Mouse (Mus musculus): ENCODE measurements around the gene Gpatch8. TPM values are rescaled to one million over a fixed set of nuclear protein-coding genes. Genes with fewer than 3 reads are reported as not detected.

Gpatch8 gene
- total and polyA plus RNA-seq, 3 experiments, result 17.9 to 29.7 (median 25.8) TPM

DNA sequence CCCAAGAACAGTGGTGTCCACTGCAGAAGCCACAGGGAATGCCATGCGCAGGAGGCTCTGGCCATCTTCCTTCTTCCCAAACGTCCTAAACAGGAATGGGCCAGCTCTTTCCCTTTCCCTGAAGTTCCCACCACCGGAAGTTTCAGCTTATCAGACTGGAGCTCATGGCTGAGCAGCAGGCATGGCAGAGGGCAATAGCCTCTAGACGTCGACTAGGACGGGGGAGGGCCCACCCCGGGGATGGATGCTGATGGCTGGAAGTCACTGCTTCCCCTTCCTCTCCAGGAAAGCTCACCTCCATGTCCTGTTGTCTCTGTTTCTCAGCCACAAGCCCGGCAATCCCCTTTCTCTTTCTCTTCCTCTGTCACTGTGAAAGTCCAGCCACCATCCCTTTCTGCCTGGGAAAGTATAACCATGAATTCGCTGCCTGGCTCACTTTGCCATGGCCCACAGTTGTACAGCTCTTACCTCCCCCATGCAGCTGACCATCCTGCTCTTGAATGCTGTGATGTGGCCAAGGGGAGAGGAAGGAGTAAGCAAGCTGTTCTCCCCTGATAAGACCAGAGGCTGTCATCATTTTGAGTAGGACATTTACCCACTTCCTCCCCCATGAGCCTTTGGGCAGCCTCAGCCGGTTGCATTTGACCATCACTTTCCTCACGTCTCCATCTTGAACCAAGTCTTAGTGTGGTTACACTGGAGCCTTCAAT, 86.4 kb downstream of the Gpatch8 start, which contains the start of gene Itga2b:
Itga2b (minus strand) TSS at position 475 of the 710 bp plus-strand sequence.
- Histone ChIP-seq H3K9ac (ENCODE audit: control insufficient read depth, low read depth, low read length, poor library complexity, severe bottlenecking) (peak within 1 kb of the TSS; percentile 41), H3K27ac (ENCODE audit: control insufficient read depth, low read depth, low read length) (peak within 1 kb of the TSS; percentile 85), H3K9me3 (replicated peaks; ENCODE audit: insufficient read depth, low read length) (no peaks in the 10 kb centered on the region), H3K27me3 (ENCODE audit: control insufficient read depth in 1 of 2, insufficient read depth in 2 of 2, low read length in 2 of 2) (no peaks in the 10 kb centered on the region), H3K4me1 (ENCODE audit: control insufficient read depth in 1 of 2, insufficient read depth in 2 of 2, low read length in 2 of 2) (peaks cover 16 to 37% of the 10 kb centered on the region in 2 experiments), H3K36me3 (ENCODE audit: control insufficient read depth in 1 of 2, insufficient read depth in 2 of 2, low read length in 2 of 2) (peaks cover 0 to 29% of the 10 kb centered on the region in 2 experiments; a peak in 2 of 4 replicates), H3K4me3 (ENCODE audit: control insufficient read depth in 1 of 2, insufficient read depth in 1 of 2, low read depth in 2 of 2, low read length in 2 of 2) (peak within 1 kb of the TSS; percentile 17 to 23), H3K79me2 (ENCODE audit: control insufficient read depth, insufficient read depth, low read length, poor library complexity) (no peaks in the 10 kb centered on the region)
- DNase-seq (ENCODE audit: low read depth, low spot score), result peak; percentile 86
- peak; percentile 75 for TF ChIP-seq ETS1 (IDR thresholded peaks at IDR 0.05; ENCODE audit: low read depth, low read length)
- TF ChIP-seq RCOR1 (IDR thresholded peaks at IDR 0.05; ENCODE audit: low read depth, low read length), result peak; percentile 48; the same call in 1 of the 2 replicates
- peak; percentile 90 to 94 for TF ChIP-seq EP300 (IDR thresholded peaks at IDR 0.05; ENCODE audit: low read depth in 1 of 2, low read length in 2 of 2)
- peak; percentile 95 for TF ChIP-seq TCF12 (IDR thresholded peaks at IDR 0.05; ENCODE audit: low read depth, low read length)
- no peak for TF ChIP-seq GABPA (IDR thresholded peaks at IDR 0.05; ENCODE audit: low read depth, low read length)
- no peak for TF ChIP-seq KAT2A (conservative IDR thresholded peaks at IDR 0.05; ENCODE audit: low read depth, low read length)
- peak; percentile 36 for TF ChIP-seq CHD2 (IDR thresholded peaks at IDR 0.05; ENCODE audit: low read length)
- no peak for TF ChIP-seq CHD1 (IDR thresholded peaks at IDR 0.05; ENCODE audit: low read depth, low read length)
- TF ChIP-seq MEF2A (IDR thresholded peaks at IDR 0.05; ENCODE audit: extremely low read depth, insufficient replicate concordance, low read depth, low read length, poor library complexity, severe bottlenecking), result 0 out of 2 replicates have a peak, but pooled peaks have one; percentile 2
- TF ChIP-seq TBP (IDR thresholded peaks at IDR 0.05; ENCODE audit: low read depth, low read length), result 0 out of 2 replicates have a peak, but pooled peaks have one; percentile 34
- TF ChIP-seq POLR2A (IDR thresholded peaks at IDR 0.05; ENCODE audit: control insufficient read depth in 1 of 2, insufficient read depth in 1 of 2, low read depth in 1 of 2, low read length in 2 of 2, poor library complexity in 1 of 2), result peak; percentile 28 to 53; a peak in 1 of 4 replicates
- peak; percentile 99 for TF ChIP-seq TAL1 (IDR thresholded peaks at IDR 0.05; ENCODE audit: low read length)
- TF ChIP-seq MAX (IDR thresholded peaks at IDR 0.05; ENCODE audit: low read length), result peak; percentile 63; the same call in 1 of the 2 replicates
- TF ChIP-seq USF1 (IDR thresholded peaks at IDR 0.05; ENCODE audit: low read depth, low read length), result no peak
- no peak for TF ChIP-seq CTCF (IDR thresholded peaks at IDR 0.05 in 2 of 3, conservative IDR thresholded peaks at IDR 0.05 in 1 of 3; ENCODE audit: control insufficient read depth in 1 of 3, insufficient read depth in 1 of 3, low read depth in 2 of 3, low read length in 3 of 3, poor library complexity in 1 of 3, severe bottlenecking in 1 of 3)
- 0 out of 2 replicates have a peak, but pooled peaks have one; percentile 42 for TF ChIP-seq POLR2AphosphoS2 (IDR thresholded peaks at IDR 0.05; ENCODE audit: low read length)
- TF ChIP-seq MAFK (IDR thresholded peaks at IDR 0.05; ENCODE audit: borderline replicate concordance, low read depth, low read length), result no peak
- peak; percentile 93 for TF ChIP-seq GATA1 (IDR thresholded peaks at IDR 0.05; ENCODE audit: low read depth, low read length)

DNA sequence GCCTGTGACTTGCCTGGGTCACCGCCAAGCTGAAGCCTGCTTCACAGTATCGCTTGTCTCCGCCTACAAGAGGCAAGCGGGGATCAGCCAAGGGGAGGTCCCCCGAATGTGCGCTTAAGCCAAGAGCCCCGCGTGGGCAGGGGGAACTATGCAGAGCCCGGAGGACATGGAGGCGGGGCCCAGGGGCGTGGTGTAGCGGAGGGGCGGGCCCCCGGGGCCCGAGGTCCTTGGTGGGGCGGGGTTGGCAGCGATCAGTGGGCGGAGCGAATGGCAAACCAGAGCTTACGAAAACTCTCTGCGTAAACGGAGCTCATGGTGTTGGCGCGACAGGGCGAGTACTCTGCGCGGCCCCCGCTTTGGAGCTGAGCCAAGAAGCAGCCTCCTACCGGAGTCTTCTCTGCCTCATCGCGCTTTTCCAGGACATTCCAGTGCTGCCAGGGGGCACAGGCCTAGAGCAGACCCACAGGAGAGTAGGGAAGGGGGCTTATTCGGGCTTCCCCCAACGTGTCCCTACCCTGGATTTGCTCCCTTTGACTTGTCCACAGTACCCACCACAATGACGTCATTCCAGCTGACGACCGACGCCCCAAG, 89.1 kb downstream of the Gpatch8 start:
- H3K27me3 ChIP-seq (ENCODE audit: control insufficient read depth in 1 of 2, insufficient read depth in 2 of 2, low read length in 2 of 2), result no peaks in the 10 kb centered on the region
- peak overlapping the region; percentile 65 for H3K9ac ChIP-seq (ENCODE audit: control insufficient read depth, low read depth, low read length, poor library complexity, severe bottlenecking)
- peak overlapping the region; percentile 54 to 74 for H3K4me3 ChIP-seq (ENCODE audit: control insufficient read depth in 1 of 2, insufficient read depth in 1 of 2, low read depth in 2 of 2, low read length in 2 of 2)
- no peaks in the 10 kb centered on the region for H3K9me3 ChIP-seq (replicated peaks; ENCODE audit: insufficient read depth, low read length)
- DNase-seq (ENCODE audit: low read depth, low spot score), result peak; percentile 99
- H3K4me1 ChIP-seq (ENCODE audit: control insufficient read depth in 1 of 2, insufficient read depth in 2 of 2, low read length in 2 of 2), result peaks cover 25 to 51% of the 10 kb centered on the region in 2 experiments
- H3K36me3 ChIP-seq (ENCODE audit: control insufficient read depth in 1 of 2, insufficient read depth in 2 of 2, low read length in 2 of 2), result peaks cover 0 to 41% of the 10 kb centered on the region in 2 experiments; a peak in 2 of 4 replicates
- no peaks in the 10 kb centered on the region for H3K79me2 ChIP-seq (ENCODE audit: control insufficient read depth, insufficient read depth, low read length, poor library complexity)
- H3K27ac ChIP-seq (ENCODE audit: control insufficient read depth, low read depth, low read length), result peak overlapping the region; percentile 56
- TF ChIP-seq MAZ (IDR thresholded peaks at IDR 0.05; ENCODE audit: low read depth, low read length), result peak; percentile 95
- TF ChIP-seq MYB (IDR thresholded peaks at IDR 0.05; ENCODE audit: low read depth, low read length), result no peak
- TF ChIP-seq MAFK (IDR thresholded peaks at IDR 0.05; ENCODE audit: borderline replicate concordance, low read depth, low read length), result no peak
- no peak for TF ChIP-seq JUND (IDR thresholded peaks at IDR 0.05; ENCODE audit: low read depth, low read length)
- TF ChIP-seq ETS1 (IDR thresholded peaks at IDR 0.05; ENCODE audit: low read depth, low read length), result peak; percentile 61
- 0 out of 2 replicates have a peak, but pooled peaks have one; percentile 11 for TF ChIP-seq USF1 (IDR thresholded peaks at IDR 0.05; ENCODE audit: low read depth, low read length)
- TF ChIP-seq TAL1 (IDR thresholded peaks at IDR 0.05; ENCODE audit: low read length), result no peak
- TF ChIP-seq UBTF (IDR thresholded peaks at IDR 0.05; ENCODE audit: borderline replicate concordance, insufficient read depth, low read depth, low read length), result no peak
- TF ChIP-seq MYC (IDR thresholded peaks at IDR 0.05; ENCODE audit: low read depth, low read length), result no peak
- peak in 1 of 2 experiments; percentile 57; a peak in 1 of 4 replicates for TF ChIP-seq POLR2A (IDR thresholded peaks at IDR 0.05; ENCODE audit: control insufficient read depth in 1 of 2, insufficient read depth in 1 of 2, low read depth in 1 of 2, low read length in 2 of 2, poor library complexity in 1 of 2)
- peak; percentile 56; the same call in 1 of the 2 replicates for TF ChIP-seq TBP (IDR thresholded peaks at IDR 0.05; ENCODE audit: low read depth, low read length)
- no peak for TF ChIP-seq BHLHE40 (IDR thresholded peaks at IDR 0.05; ENCODE audit: borderline replicate concordance, low read depth, low read length)
- no peak for TF ChIP-seq HCFC1 (IDR thresholded peaks at IDR 0.05; ENCODE audit: low read depth, low read length)
- 0 out of 2 replicates have a peak, but pooled peaks have one; percentile 17 for TF ChIP-seq RCOR1 (IDR thresholded peaks at IDR 0.05; ENCODE audit: low read depth, low read length)
- TF ChIP-seq POLR2AphosphoS2 (IDR thresholded peaks at IDR 0.05; ENCODE audit: low read length), result 0 out of 2 replicates have a peak, but pooled peaks have one; percentile 49
- no peak; the same call in 1 of the 2 replicates for TF ChIP-seq NRF1 (IDR thresholded peaks at IDR 0.05; ENCODE audit: insufficient read depth, low read depth, low read length, poor library complexity, severe bottlenecking)
